Mouse (Mus musculus) E14TG2a.4 (cell line): Measurements from ENCODE around the gene Rnf115.

Experiments used
- H3K27me3 ChIP-seq: 2 replicates; pipeline ENCODE4 v1.6.1; 2014; ENCODE audit warnings: low read length, control low read depth; ENCODE audit not compliant: insufficient read depth
- H3K36me3 ChIP-seq: 2 replicates; pipeline ENCODE4 v1.6.1; 2014; ENCODE audit warnings: low read length, control low read depth; ENCODE audit not compliant: insufficient read depth
- H3K4me1 ChIP-seq: replicated peaks from 2 replicates; pipeline ENCODE4 v1.6.1; 2014; ENCODE audit warnings: low read depth, low read length, control low read depth
- H3K4me3 ChIP-seq: replicated peaks from 2 replicates; pipeline ENCODE4 v1.5.1; 2014; ENCODE audit warnings: mild to moderate bottlenecking, low read length
- H3K9me3 ChIP-seq: 2 replicates; pipeline ENCODE4 v1.6.1; 2014; ENCODE audit warnings: low read length, control low read depth
- CTCF ChIP-seq: conservative IDR thresholded peaks from 2 replicates; pipeline ENCODE4 v1.5.1; 2014; ENCODE audit warnings: low read length
- NANOG ChIP-seq: IDR thresholded peaks from 2 replicates; pipeline ENCODE4 v1.6.1; 2014; ENCODE audit warnings: borderline replicate concordance, low read length, mixed read lengths
- POU5F1 ChIP-seq: IDR thresholded peaks from 2 replicates; pipeline ENCODE4 v1.6.1; 2014; ENCODE audit warnings: low read length, borderline replicate concordance

Rnf115 gene

DNA sequence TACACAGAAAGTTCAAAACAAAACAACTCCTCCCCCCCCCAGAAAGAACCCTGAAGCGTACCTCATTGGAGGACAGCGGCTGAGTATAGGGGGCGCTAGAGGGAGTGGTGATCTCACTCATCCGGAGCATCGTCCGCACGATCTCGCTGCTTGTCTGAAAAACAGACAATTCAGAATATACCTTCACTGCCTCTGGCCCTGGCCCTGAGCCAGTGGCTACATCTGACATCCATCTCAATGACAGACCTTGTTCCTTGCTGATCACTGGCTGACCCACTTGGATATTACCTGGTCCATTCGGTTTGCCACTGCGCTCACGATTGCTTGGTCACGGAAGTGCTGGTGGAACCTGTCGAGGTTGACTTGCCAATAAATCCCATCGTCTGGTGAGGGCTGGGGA lies 8.3 kb upstream of the Rnf115 start:
- Histone ChIP-seq H3K4me1 (peaks cover 30% of the 10 kb centered on the region), H3K4me3 (peak overlapping the region; percentile 53; the same call in 1 of the 2 replicates), H3K27me3 (no peaks in the 10 kb centered on the region), H3K9me3 (no peaks in the 10 kb centered on the region), H3K36me3 (peaks cover 82% of the 10 kb centered on the region)
- peak; percentile 67 for TF ChIP-seq CTCF
- TF ChIP-seq NANOG = no peak

DNA sequence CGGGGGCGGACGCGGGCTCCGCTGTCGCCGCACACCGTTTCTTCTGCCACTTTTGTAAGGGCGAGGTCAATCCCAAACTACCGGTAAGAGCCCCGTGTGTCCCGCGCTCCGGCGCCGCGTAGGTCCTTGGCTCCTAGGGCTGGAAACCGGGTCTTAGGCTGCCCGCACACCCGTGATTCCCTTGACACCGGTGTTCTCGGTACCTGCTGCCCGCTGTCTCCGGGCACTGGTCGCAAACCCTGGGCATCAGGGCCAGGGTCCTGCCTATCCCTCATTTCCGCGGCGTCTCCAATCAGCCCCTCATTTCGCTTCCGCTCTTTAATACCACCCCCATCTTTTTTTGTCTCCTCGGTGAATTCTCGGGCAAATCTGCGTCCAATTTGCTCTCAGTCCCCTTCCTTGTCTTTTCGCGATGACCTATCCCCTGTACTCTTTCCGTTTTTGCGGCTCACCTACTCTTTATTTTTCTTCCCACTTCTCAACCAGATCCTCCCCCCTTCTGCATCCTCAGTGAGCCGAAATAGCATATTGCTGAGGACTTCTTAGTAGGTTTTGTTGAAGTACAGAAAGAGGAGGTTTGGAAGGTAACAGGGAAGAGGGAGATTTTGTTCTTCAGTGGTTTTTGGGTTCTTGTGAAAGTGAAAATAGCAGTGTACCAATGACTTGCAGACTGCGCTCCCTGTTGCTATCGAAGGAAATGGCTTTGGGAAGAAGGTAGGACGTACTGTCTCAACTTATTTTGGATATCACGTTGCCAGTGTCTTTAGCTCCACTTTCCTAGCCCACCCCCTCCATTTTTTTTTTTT lies 567 bp downstream of the Rnf115 start:
- no peaks in the 10 kb centered on the region for H3K27me3 ChIP-seq
- TF ChIP-seq NANOG = no peak
- no peak for TF ChIP-seq CTCF
- no peak for TF ChIP-seq POU5F1
- peaks cover 25% of the 10 kb centered on the region for H3K36me3 ChIP-seq
- no peaks in the 10 kb centered on the region for H3K9me3 ChIP-seq
- peaks cover 49% of the 10 kb centered on the region for H3K4me1 ChIP-seq
- peak overlapping the region; percentile 92 for H3K4me3 ChIP-seq

DNA sequence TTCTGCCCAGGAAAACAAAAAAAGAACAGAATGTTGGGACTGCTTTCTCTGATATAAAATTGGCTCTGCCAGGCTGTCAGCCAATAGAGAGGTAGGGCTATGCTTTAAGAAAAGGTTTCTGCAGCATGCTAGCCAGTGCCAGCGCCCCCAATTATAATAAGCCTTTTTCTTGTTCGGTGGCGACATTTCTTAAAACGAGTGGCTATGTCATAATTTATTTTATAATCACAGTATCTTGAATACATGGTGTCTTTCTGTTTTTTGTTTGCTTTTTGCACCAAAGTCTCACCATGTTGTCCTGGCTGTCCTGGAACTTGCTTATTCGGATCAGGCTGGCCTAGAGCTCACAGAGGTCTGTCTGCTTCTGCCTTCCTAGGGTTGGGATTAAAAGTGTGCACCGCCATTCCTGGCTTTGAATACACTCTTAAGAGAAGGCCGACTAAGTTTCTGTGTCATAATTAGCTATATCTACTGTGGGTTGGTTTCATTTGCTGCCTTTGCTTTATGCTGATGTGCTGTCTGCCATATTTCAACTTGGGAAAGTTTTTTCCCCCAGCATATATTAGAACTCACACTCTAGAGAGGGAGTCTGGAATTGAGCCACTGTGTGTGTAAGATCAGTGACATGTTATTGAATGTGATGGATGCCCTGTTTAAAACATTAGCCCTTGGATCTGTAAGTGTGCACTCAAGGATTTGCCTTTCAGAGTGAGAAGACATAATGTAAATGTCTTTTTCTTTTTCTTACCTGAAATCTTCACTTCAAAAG lies 1.4 kb downstream of the Rnf115 start:
- no peaks in the 10 kb centered on the region for H3K9me3 ChIP-seq
- peaks cover 17% of the 10 kb centered on the region for H3K36me3 ChIP-seq
- no peaks in the 10 kb centered on the region for H3K27me3 ChIP-seq
- TF ChIP-seq CTCF = no peak
- TF ChIP-seq POU5F1 = no peak
- no peak for TF ChIP-seq NANOG
- peak overlapping the region; percentile 92 for H3K4me3 ChIP-seq
- H3K4me1 ChIP-seq = peaks cover 57% of the 10 kb centered on the region

DNA sequence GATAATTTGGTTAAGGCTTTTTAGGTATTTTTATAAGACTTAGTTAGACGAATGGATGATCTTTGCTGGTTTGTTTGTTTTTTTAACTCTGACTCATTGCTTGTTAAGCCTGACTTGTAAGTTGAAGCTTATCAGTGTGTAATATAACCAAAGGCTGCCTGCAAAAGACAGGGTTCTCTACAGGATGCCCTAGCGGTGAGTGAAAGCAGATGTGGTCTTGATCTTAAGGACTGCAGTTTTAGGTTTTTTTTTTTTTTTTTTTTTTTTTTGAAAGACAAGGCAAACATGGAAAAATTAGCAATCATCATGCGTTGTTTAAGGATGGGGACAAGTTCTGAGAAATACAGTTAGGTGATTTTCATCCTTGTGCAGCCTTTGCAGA lies 1.9 kb downstream of the Rnf115 start:
- Histone ChIP-seq H3K36me3 (peaks cover 13% of the 10 kb centered on the region), H3K9me3 (no peaks in the 10 kb centered on the region), H3K4me1 (peaks cover 63% of the 10 kb centered on the region), H3K4me3 (no peak overlapping the region), H3K27me3 (no peaks in the 10 kb centered on the region)
- no peak for TF ChIP-seq CTCF
- no peak for TF ChIP-seq NANOG
- no peak for TF ChIP-seq POU5F1

DNA sequence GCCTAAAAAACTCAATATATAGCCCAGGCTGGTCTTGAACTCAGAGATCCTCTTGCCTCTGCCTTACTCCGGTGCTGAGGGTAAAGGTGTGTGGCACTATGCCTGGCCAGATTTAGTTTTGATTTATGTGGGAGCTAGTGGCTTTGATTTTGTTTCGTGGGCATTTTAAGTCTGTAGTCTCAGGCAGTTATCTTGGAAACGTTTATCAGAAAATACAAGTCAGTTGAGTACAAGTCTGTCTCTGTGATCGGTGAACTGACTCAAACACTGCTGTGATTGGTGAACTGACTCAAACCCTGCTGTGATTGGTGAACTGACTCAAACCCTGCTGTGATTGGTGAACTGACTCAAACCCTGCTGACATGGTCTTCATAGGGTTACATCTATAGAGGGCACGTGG lies 3.3 kb downstream of the Rnf115 start:
- no peak for TF ChIP-seq CTCF
- TF ChIP-seq POU5F1 = no peak
- TF ChIP-seq NANOG = no peak
- H3K4me1 ChIP-seq = peaks cover 58% of the 10 kb centered on the region
- no peaks in the 10 kb centered on the region for H3K9me3 ChIP-seq
- H3K27me3 ChIP-seq = no peaks in the 10 kb centered on the region
- no peaks in the 10 kb centered on the region; the same call in 1 of the 2 replicates for H3K36me3 ChIP-seq
- no peak overlapping the region for H3K4me3 ChIP-seq

DNA sequence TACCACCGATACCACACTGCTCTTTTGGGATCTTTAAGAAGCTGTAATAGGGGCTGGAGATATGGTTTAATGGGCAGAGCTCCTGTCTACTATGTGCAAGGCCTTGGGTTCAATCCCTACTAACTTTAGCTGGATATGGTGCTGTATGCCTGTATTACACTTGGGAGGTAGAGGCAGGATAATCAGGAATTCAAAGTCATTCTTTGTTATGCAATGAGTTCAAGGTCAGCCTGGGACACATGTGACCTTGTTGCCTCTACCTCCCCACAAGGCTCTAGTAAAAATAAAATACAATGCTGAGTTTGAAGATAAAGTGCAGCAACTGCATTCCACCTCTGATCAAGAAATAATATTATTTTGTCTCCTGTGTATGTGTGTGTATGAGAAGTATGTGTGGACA lies 6.5 kb downstream of the Rnf115 start:
- Histone ChIP-seq H3K4me3 (no peak overlapping the region), H3K27me3 (no peaks in the 10 kb centered on the region), H3K4me1 (peaks cover 44% of the 10 kb centered on the region), H3K9me3 (no peaks in the 10 kb centered on the region), H3K36me3 (no peaks in the 10 kb centered on the region)
- peak; percentile 99 for TF ChIP-seq POU5F1
- 0 out of 2 replicates have a peak, but pooled peaks have one; percentile 38 for TF ChIP-seq NANOG
- TF ChIP-seq CTCF = no peak

DNA sequence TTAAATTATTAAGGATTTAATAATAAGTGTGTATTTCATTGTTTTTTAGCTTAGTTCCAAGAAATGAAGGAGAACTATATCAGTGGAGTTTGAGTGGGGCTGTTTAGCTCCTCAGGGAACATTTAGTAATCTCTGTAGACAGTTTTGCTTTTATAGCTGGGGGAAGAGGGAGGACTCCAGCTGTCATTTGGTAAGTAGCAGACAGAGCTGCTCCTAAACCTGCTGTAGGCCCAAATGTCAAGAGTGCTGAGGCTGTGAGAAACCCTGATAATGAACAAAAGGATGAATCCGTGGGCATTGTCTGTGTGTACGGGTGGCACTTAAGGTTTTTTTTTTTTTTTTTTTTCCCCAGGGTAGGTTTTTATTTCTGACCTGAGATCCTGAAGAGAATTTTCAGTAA lies 7.7 kb downstream of the Rnf115 start:
- no peak for TF ChIP-seq CTCF
- no peak for TF ChIP-seq NANOG
- H3K4me1 ChIP-seq = peaks cover 39% of the 10 kb centered on the region
- H3K36me3 ChIP-seq = no peaks in the 10 kb centered on the region
- H3K4me3 ChIP-seq = no peak overlapping the region
- H3K9me3 ChIP-seq = no peaks in the 10 kb centered on the region
- no peaks in the 10 kb centered on the region for H3K27me3 ChIP-seq

DNA sequence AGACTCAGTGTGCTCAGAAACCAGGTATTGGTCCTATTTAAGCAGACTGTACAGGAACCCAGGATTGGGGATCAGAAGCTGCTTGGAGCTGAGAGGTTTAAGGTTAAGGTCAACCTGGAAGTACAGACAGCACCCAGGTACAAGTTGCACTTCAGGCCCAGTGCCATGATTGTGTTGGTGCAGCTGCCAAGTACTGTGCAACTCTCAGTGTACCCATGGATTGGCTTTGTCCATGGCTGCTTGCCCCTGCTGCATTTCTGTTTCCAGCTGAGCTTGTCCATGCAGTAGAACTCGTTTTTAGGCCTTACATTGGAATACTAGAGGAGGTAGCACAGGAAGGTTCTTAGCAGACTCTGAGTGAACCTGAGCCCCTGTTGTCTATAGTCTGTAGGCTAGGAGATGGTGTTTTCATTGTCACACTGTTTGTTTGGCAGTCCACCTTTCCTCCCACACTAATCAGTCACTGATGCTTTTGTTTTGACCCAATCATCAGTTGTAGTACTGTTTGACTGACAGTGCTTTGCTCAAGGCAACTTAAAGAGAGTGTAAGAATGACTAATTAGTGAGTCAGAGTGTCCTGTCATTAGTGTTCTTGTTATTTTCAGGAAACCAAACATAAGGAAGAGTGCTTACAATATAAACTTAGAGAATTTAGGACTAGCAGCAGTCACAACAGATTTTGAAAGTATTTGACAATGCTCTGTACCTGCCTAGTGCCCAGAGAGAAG lies 9.7 kb downstream of the Rnf115 start:
- H3K9me3 ChIP-seq = no peaks in the 10 kb centered on the region
- TF ChIP-seq CTCF (no peak), NANOG (no peak)
- H3K4me1 ChIP-seq = peaks cover 31% of the 10 kb centered on the region
- no peaks in the 10 kb centered on the region for H3K27me3 ChIP-seq
- H3K36me3 ChIP-seq = peaks cover 5% of the 10 kb centered on the region; the same call in 1 of the 2 replicates
- no peak overlapping the region for H3K4me3 ChIP-seq
